Mouse (Mus musculus) adrenal gland, adult 18-20 months (tissue): ENCODE results near the gene Gm17364. TPM values are rescaled to one million over a fixed set of nuclear protein-coding genes. Genes with fewer than 3 reads are reported as not detected.

ENCODE experiments used
- total RNA-seq, 2 experiments: library from RNA; stranded (reverse); gene quantifications; 1 replicate in 1 of 2; 2 replicates in 1 of 2; pipeline ENCODE4 v1.2.3; 2021

Gene Gm17364
- total RNA-seq, 2 experiments from 2014 or later, result not detected

Other genes starting within 250 kb of the Gm17364 start
- under 1 TPM; 0.10 to 0.42 TPM for gene Mak, start 194.3 kb downstream of the Gm17364 start, total RNA-seq
- gene Gcm2, start 162.9 kb downstream of the Gm17364 start, total RNA-seq, result not detected
- gene Sycp2l, start 159.7 kb downstream of the Gm17364 start, total RNA-seq, result not detected
- gene Elovl2, start 53.6 kb downstream of the Gm17364 start, total RNA-seq, result under 1 TPM; 0.51 to 0.56 TPM
- 1 to 10 TPM; 9.7 to 9.8 TPM for gene Smim13, start 24.1 kb downstream of the Gm17364 start, total RNA-seq
- 10 to 100 TPM; 19.3 to 21.9 TPM for gene Nedd9, start 213.4 kb upstream of the Gm17364 start, total RNA-seq